Comparison of ENCODE assay signal across 1 mouse cellular context in genomic region chr13:23529480-23530165, GRCm38 (mm10).
TF ChIP-seq lines count a peak whose summit lies in the region.

No protein-coding gene starts in this region.

TF ChIP-seq in MEL, 35 proteins besides CTCF, POLR2A, EP300 and RAD21 (continued from another document):
- no peak for TF ChIP-seq MAX (IDR thresholded peaks at IDR 0.05; ENCODE audit: low read length)
- TF ChIP-seq USF2 (IDR thresholded peaks at IDR 0.05; ENCODE audit: borderline replicate concordance in 1 of 2, insufficient read depth in 1 of 2, low read depth in 1 of 2, low read length in 2 of 2), result no peak
- no peak for TF ChIP-seq KAT2A (conservative IDR thresholded peaks at IDR 0.05; ENCODE audit: low read depth, low read length)
TF ChIP-seq in MEL: peak in this region for 0.
